Mouse (Mus musculus): Measurements from ENCODE around the gene Nlrp6.
"Not testable (repeated sequence)": the region's sequence is repeated elsewhere in the genome, so short reads cannot be mapped to it uniquely, and the experiment has no call there.

Nlrp6 gene

GRCm38 (mm10) chr7:140920418-140921029 lies at the start of gene Nlrp6:
Gene Nlrp6, plus strand, starts transcription at chr7:140920902.
- DNase-seq (ENCODE audit: low spot score in 2 of 2) = no peak

- no peak for DNase-seq (ENCODE audit: low spot score in 2 of 2)
Measured at GRCm38 (mm10) chr7:140874224-140874623, 46.5 kb upstream of the Nlrp6 start.

- DNase-seq (ENCODE audit: low spot score in 2 of 2) = no peak
Measured at GRCm38 (mm10) chr7:140877364-140877763, 43.3 kb upstream of the Nlrp6 start.

- DNase-seq (ENCODE audit: low spot score in 2 of 2) = no peak
Measured at GRCm38 (mm10) chr7:140879355-140879754, 41.3 kb upstream of the Nlrp6 start.

GRCm38 (mm10) chr7:140880419-140880818 lies 40.3 kb upstream of the Nlrp6 start:
- DNase-seq (ENCODE audit: low spot score in 2 of 2) = no peak

GRCm38 (mm10) chr7:140880865-140881515 lies 39.7 kb upstream of the Nlrp6 start:
- DNase-seq (ENCODE audit: low spot score in 2 of 2) = no peak

- peak; percentile 86 to 91 for DNase-seq (ENCODE audit: low spot score in 2 of 2)
Measured at GRCm38 (mm10) chr7:140881696-140882468, 38.8 kb upstream of the Nlrp6 start, which contains the start of the genes Psmd13 and Sirt3. Gene Psmd13, plus strand, starts transcription at chr7:140881968. Gene Sirt3, minus strand, starts transcription at chr7:140882309.

GRCm38 (mm10) chr7:140882469-140882803 lies 38.3 kb upstream of the Nlrp6 start:
- DNase-seq (ENCODE audit: low spot score in 2 of 2) = no peak

GRCm38 (mm10) chr7:140890636-140891035 lies 30.1 kb upstream of the Nlrp6 start:
- not testable (repeated sequence) for DNase-seq (ENCODE audit: low spot score in 2 of 2)

- no peak for DNase-seq (ENCODE audit: low spot score in 2 of 2)
Measured at GRCm38 (mm10) chr7:140894031-140894430, 26.7 kb upstream of the Nlrp6 start.

GRCm38 (mm10) chr7:140894611-140895010 lies 26.1 kb upstream of the Nlrp6 start:
- no peak for DNase-seq (ENCODE audit: low spot score in 2 of 2)

GRCm38 (mm10) chr7:140897863-140898262 lies 22.8 kb upstream of the Nlrp6 start:
- DNase-seq (ENCODE audit: low spot score in 2 of 2) = no peak

GRCm38 (mm10) chr7:140899121-140899520 lies 21.6 kb upstream of the Nlrp6 start:
- DNase-seq (ENCODE audit: low spot score in 2 of 2) = no peak

GRCm38 (mm10) chr7:140900220-140900619 lies 20.5 kb upstream of the Nlrp6 start, which contains the start of gene Cox8b:
Gene Cox8b, minus strand, starts transcription at chr7:140900446.
- no peak for DNase-seq (ENCODE audit: low spot score in 2 of 2)

GRCm38 (mm10) chr7:140902036-140902875 lies 18.4 kb upstream of the Nlrp6 start:
- DNase-seq (ENCODE audit: low spot score in 2 of 2) = no peak

GRCm38 (mm10) chr7:140903212-140903611 lies 17.5 kb upstream of the Nlrp6 start:
- peak; percentile 50 to 73 for DNase-seq (ENCODE audit: low spot score in 2 of 2)

- DNase-seq (ENCODE audit: low spot score in 2 of 2) = no peak
Measured at GRCm38 (mm10) chr7:140905642-140906081, 15.0 kb upstream of the Nlrp6 start.

- DNase-seq (ENCODE audit: low spot score in 2 of 2) = no peak
Measured at GRCm38 (mm10) chr7:140907131-140907530, 13.6 kb upstream of the Nlrp6 start.

GRCm38 (mm10) chr7:140907697-140908096 lies 13.0 kb upstream of the Nlrp6 start:
- DNase-seq (ENCODE audit: low spot score in 2 of 2) = no peak

- DNase-seq (ENCODE audit: low spot score in 2 of 2) = no peak
Measured at GRCm38 (mm10) chr7:140908181-140908580, 12.5 kb upstream of the Nlrp6 start.

- peak; percentile 25 to 56 for DNase-seq (ENCODE audit: low spot score in 2 of 2)
Measured at GRCm38 (mm10) chr7:140908634-140909107, 12.0 kb upstream of the Nlrp6 start.

Data from spleen, postnatal 14 days (tissue).